Mouse (Mus musculus) forebrain, embryonic 13.5 days (tissue): ENCODE measurements around the gene Cyfip2. TPM values are rescaled to one million over a fixed set of nuclear protein-coding genes. Genes with fewer than 3 reads are reported as not detected.

Experiments
- ATAC-seq: fragments of 200-750 bp; cut with Nextera tagmentation; 2 replicates; pipeline ENCODE4 v1.8.0; 2017
- H3K27ac ChIP-seq: fragments of 300-500 bp; sonication (generic); 2 replicates; pipeline ENCODE4 v1.5.1; 2015; ENCODE audit warnings: inconsistent platforms, mild to moderate bottlenecking, moderate library complexity
- H3K27me3 ChIP-seq: fragments of 300-500 bp; sonication (generic); 2 replicates; pipeline ENCODE4 v1.6.1; 2015; ENCODE audit warnings: mild to moderate bottlenecking, inconsistent platforms
- H3K36me3 ChIP-seq: fragments of 300-500 bp; sonication (generic); 2 replicates; pipeline ENCODE4 v1.6.1; 2015; ENCODE audit warnings: mild to moderate bottlenecking, inconsistent platforms; ENCODE audit not compliant: poor library complexity, severe bottlenecking
- H3K4me1 ChIP-seq: fragments of 300-500 bp; sonication (generic); 2 replicates; pipeline ENCODE4 v1.6.1; 2015; ENCODE audit warnings: inconsistent platforms
- H3K4me2 ChIP-seq: fragments of 300-500 bp; sonication (generic); 2 replicates; pipeline ENCODE4 v1.6.1; 2015; ENCODE audit warnings: inconsistent platforms, mild to moderate bottlenecking, moderate library complexity
- H3K4me3 ChIP-seq: fragments of 300-500 bp; sonication (generic); 2 replicates; pipeline ENCODE4 v1.5.1; 2015; ENCODE audit warnings: mild to moderate bottlenecking, inconsistent platforms
- H3K9ac ChIP-seq: fragments of 300-500 bp; sonication (generic); 2 replicates; pipeline ENCODE4 v1.6.1; 2015; ENCODE audit warnings: mild to moderate bottlenecking, inconsistent platforms
- H3K9me3 ChIP-seq: fragments of 300-500 bp; sonication (generic); replicated peaks from 2 replicates; pipeline ENCODE4 v1.6.1; 2016; ENCODE audit warnings: inconsistent platforms
- WGBS: fragments of 180-500 bp; shearing (Covaris S2); methylation state at CpG from one replicate; pipeline ENCODE4 v1.1.7; 2015; 5-methylcytosine and 5-hydroxymethylcytosine counted together
- polyA plus RNA-seq: library from polyadenylated mRNA; unstranded; fragments of >200 nt; fragmentation: Nextera tagmentation; extraction: Ambion mirVana; gene quantifications from 2 replicates; pipeline ENCODE4 v1.2.1, GENCODE M21; 2015

The Cyfip2 gene
- polyA plus RNA-seq, 1 experiment from 2014 or later, result 55.9 TPM

DNA sequence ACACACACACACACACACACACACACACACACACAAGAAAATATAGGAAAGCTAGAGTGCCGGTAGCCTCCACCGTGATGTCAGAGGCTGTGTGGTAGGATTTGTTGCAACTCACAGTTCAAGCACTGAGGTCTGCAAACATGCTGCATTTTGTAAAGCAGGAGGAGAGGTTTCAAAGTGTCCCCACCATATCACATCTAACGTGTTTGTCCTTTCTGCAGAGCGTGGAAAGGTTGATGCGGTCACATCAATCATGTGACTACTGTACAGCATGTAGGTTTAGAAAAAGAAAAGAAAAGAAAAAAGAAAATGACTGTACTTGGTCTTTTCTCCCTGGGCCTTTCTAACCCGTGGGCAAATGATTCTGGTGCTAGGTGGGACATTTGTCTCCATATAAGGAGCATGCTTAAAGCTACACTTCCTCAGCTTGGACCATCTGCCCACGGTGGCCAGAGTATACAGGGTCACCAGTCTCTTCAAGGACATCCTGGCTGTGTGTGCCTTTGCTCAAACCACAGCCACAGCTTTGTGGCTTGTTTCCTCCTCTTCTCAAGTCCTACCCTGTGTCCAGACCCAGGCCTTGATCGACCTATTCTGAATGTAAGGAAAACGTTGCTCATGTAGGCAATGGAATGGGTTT, 6.7 kb downstream of the Cyfip2 start:
- no peak for ATAC-seq
- Histone ChIP-seq H3K36me3 (peaks cover 6% of the 10 kb centered on the region; the same call in 1 of the 2 replicates), H3K4me1 (peaks cover 45% of the 10 kb centered on the region), H3K9me3 (no peaks in the 10 kb centered on the region), H3K27ac (no peak overlapping the region), H3K27me3 (no peaks in the 10 kb centered on the region), H3K4me2 (no peak overlapping the region), H3K9ac (no peak overlapping the region), H3K4me3 (no peak overlapping the region)
- 90% methylated on average over 9 of the region's 9 CpGs for WGBS

DNA sequence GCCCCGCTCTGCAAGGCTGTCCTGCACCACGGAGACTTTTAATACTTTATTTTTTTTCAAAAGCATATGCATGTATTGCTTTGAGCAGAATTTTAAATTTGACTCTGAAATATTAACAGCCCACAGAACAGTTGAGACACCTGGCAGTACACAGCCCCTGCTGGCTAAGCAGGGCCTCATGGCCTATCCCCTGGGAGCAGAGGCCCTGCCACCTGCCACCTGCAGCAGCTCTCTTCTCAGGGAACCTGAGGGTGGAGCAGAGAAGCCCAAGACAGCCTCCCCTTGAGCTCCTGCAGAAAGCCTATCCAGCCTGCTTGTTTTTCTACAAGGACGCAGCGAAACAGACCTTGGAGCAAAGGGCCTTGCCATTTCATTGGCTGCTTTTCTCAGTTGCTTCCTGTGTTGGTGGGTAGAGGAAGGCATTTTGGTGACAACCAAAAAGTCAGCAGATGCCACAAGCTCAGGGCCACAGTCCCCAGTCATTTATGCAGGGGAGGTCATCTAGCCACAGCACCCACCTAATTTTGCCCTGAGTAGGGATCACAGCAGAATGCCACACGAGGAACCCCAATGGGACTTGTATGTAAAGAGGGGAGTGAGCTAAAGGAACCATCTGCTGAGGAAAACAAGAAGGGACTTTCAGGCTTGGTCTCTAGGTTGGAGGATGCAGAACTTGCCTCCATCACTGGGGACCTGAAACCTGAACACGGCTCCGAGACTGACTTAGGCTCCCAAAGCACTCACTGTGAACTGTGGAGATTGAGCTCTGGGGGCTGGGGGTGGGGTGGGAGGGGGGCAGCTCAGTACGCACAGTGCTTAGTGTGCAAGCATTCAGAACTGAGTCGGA, 7.6 kb downstream of the Cyfip2 start:
- no peak for ATAC-seq
- Histone ChIP-seq H3K4me2 (no peak overlapping the region), H3K4me3 (no peak overlapping the region), H3K4me1 (peaks cover 36% of the 10 kb centered on the region), H3K27ac (no peak overlapping the region), H3K27me3 (no peaks in the 10 kb centered on the region), H3K36me3 (peaks cover 6% of the 10 kb centered on the region; the same call in 1 of the 2 replicates), H3K9me3 (no peaks in the 10 kb centered on the region), H3K9ac (no peak overlapping the region)
- WGBS, result 87% methylated on average over 9 of the region's 9 CpGs

DNA sequence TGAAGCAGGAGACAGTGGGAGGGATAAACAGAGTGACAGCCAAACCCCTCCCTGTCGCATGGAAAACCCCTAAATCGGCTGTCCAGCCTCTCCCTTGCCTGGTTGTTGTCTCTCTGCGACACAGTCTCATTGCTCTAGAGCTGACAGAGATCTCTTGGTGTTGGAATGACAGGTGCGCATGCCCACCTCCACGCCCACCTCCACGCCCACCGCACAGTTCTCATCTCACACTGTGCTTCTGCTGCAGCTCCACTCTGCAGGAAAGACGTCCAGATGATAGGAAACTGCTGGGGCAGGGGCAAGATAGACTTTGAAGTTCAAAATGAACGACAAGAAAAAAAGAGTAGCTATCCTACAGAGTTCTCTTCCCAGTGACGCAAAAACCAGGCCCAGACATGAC, 8.6 kb downstream of the Cyfip2 start:
- H3K27me3 ChIP-seq, result no peaks in the 10 kb centered on the region
- no peaks in the 10 kb centered on the region for H3K9me3 ChIP-seq
- no peak overlapping the region for H3K27ac ChIP-seq
- ATAC-seq, result no peak
- H3K4me2 ChIP-seq, result no peak overlapping the region
- H3K4me1 ChIP-seq, result peaks cover 26% of the 10 kb centered on the region
- WGBS, result 82% methylated on average over 10 of the region's 10 CpGs
- H3K9ac ChIP-seq, result no peak overlapping the region
- no peak overlapping the region for H3K4me3 ChIP-seq
- peaks cover 6% of the 10 kb centered on the region; the same call in 1 of the 2 replicates for H3K36me3 ChIP-seq

DNA sequence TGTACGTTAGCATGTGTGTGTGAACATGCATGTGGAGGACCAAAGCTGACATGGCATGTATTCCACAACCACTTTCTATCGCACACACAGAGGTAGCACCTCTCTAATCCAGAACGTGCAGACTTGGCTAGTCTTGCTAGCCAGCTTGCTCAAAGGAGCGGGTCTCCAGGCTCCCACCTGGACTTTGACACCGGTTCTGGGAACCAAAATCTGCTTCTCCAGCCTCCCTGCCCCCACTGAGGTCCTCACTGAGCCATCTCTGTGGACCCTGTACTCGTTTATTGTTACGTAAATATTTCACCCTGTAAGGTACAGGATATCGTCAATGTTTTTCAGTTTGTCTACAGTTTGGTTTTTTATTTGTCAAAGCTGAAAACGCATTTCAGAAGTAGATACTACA, 10.2 kb downstream of the Cyfip2 start:
- H3K4me2 ChIP-seq, result no peak overlapping the region
- H3K36me3 ChIP-seq, result no peaks in the 10 kb centered on the region; the same call in 1 of the 2 replicates
- no peak for ATAC-seq
- H3K9me3 ChIP-seq, result no peaks in the 10 kb centered on the region
- 94% methylated on average over 9 of the region's 9 CpGs for WGBS
- no peak overlapping the region for H3K9ac ChIP-seq
- H3K27ac ChIP-seq, result no peak overlapping the region
- peaks cover 19% of the 10 kb centered on the region for H3K4me1 ChIP-seq
- H3K4me3 ChIP-seq, result no peak overlapping the region
- H3K27me3 ChIP-seq, result no peaks in the 10 kb centered on the region

DNA sequence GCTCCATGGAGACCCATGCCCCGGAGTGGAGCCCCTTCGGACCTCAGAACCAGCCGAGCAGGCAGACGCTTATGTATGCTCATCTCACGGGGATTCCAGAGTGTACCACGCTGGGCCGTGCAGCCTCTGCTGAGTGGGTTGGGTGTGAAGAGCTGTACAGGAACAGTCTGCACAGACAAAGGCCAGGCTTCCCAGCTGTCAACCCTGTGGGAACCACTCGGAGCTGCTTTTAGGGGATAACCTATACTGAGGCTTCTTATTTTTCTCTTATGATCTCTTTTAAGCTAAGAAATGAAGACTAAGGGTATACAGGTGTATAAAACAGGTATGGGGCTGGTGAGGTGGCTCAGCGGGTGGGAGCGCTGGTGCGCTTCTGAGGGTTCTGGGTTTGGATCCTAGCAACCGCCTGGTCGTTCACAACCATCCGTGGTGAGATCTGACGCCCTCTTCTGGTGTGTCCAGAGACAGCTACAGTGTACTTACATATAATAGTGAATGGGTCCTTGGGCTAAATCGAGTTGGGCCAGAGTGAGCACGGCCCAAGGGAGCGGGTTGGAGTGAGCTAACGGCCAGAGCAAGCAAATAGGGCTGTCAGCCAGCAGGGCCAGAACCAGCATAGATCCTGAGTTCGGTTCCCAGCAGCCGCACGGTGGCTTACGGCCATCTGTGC, 10.9 kb downstream of the Cyfip2 start:
- no peaks in the 10 kb centered on the region for H3K27me3 ChIP-seq
- peak; percentile 36; the same call in 1 of the 2 replicates for ATAC-seq
- WGBS, result 87% methylated on average over 23 of the region's 23 CpGs

DNA sequence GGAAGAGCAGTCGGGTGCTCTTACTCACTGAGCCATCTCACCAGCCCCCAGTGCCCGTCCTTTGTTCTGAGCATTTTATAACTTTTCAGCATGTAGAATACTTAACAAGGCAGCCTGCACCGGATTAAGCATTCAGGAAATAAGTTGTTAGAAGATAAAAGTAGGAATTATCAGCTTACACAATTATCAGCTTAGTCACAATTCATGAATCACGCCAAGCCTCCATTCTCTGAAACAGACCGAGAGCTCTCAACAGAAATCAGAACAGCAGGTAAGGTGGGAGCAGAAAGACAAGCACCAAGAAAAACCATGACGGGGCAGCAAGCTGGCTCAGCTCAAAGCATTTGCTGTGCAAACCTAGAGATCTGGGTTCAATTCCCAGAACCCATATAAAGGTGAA, 12.8 kb downstream of the Cyfip2 start:
- H3K27ac ChIP-seq, result no peak overlapping the region
- no peak overlapping the region for H3K9ac ChIP-seq
- WGBS, result 36% methylated on average over 6 of the region's 6 CpGs
- no peak overlapping the region for H3K4me2 ChIP-seq
- H3K27me3 ChIP-seq, result no peaks in the 10 kb centered on the region
- peaks cover 10% of the 10 kb centered on the region; the same call in 1 of the 2 replicates for H3K4me1 ChIP-seq
- no peak for ATAC-seq
- no peaks in the 10 kb centered on the region for H3K9me3 ChIP-seq
- H3K36me3 ChIP-seq, result no peaks in the 10 kb centered on the region
- H3K4me3 ChIP-seq, result no peak overlapping the region

More for the DNA sequence above, 10.9 kb downstream of the Cyfip2 start:
- Histone ChIP-seq H3K9me3 (no peaks in the 10 kb centered on the region), H3K4me2 (no peak overlapping the region), H3K4me1 (peaks cover 19% of the 10 kb centered on the region), H3K9ac (no peak overlapping the region), H3K36me3 (no peaks in the 10 kb centered on the region; the same call in 1 of the 2 replicates), H3K27ac (no peak overlapping the region), H3K4me3 (no peak overlapping the region)

DNA sequence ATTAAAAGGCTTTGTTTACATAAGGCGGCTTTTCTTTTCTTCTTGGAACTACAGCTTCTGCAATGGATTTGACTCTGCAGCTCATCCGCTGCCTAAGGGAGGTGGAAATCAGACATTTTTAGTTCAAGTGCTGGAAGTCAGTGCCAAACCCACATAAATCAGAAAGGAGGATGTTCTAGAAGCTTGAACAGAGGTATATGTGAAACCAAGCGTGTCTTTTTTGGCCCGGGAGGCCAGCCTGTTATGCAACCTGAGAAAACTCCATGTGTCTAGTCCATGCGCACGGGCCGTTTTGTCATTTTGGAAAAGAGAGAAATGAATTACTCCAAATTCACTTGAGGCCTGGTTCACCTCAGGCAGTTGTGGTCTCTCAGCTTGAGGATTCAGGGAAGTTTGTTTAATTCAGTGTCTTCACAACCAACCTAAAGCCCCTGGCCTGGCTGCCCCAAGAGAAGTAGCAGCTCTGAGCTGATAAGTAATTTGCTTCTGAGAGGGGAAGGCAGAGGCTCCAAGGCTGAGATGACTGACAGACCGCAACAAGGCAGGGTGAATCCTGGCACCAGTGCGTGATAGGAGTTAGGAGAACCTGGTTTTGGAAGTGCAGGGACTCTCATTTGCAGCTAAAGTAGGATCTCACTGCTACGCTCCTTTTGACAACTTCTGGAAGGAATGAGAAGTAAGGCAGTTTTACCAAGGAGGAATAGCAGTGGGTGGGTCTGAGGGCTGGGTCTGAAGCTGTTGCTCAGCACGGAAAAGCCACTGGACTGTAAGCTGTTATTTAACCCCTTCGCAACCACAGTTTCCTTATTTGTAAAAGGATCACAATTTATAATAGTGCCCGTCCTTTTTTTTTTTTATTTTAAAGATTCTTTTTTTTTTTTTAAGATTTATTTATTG, 13.5 kb downstream of the Cyfip2 start:
- Histone ChIP-seq H3K27ac (no peak overlapping the region), H3K4me3 (no peak overlapping the region), H3K4me2 (no peak overlapping the region), H3K9ac (no peak overlapping the region), H3K27me3 (no peaks in the 10 kb centered on the region), H3K9me3 (no peaks in the 10 kb centered on the region), H3K4me1 (peaks cover 6% of the 10 kb centered on the region; the same call in 1 of the 2 replicates), H3K36me3 (no peaks in the 10 kb centered on the region)
- no peak for ATAC-seq
- 78% methylated on average over 13 of the region's 13 CpGs for WGBS

DNA sequence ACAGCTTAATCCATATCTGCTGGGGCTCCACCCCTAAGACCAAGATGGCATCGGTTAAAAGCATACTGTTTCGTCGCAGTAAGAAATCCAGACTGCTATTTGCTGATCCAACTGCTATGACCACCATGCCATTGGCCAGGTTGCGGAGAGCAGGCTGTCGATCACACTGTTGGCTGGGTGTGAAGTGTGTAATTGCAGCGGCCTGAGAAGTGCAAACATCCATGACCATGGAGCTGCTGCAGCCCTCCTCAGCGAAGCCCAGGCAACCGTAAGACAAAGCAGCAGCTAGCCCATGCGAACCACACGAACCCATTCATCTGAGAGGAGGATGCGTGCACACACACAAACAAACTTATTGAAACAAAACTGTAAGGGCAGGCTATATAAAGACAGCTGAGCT, 18.3 kb downstream of the Cyfip2 start:
- Histone ChIP-seq H3K27me3 (no peaks in the 10 kb centered on the region), H3K4me2 (no peak overlapping the region), H3K4me1 (0 out of 2 replicates have a peak, but pooled peaks cover 3% of the 10 kb centered on the region), H3K27ac (no peak overlapping the region), H3K9me3 (no peaks in the 10 kb centered on the region), H3K4me3 (no peak overlapping the region), H3K36me3 (peaks cover 13% of the 10 kb centered on the region), H3K9ac (no peak overlapping the region)
- ATAC-seq, result no peak
- WGBS, result 84% methylated on average over 11 of the region's 11 CpGs

DNA sequence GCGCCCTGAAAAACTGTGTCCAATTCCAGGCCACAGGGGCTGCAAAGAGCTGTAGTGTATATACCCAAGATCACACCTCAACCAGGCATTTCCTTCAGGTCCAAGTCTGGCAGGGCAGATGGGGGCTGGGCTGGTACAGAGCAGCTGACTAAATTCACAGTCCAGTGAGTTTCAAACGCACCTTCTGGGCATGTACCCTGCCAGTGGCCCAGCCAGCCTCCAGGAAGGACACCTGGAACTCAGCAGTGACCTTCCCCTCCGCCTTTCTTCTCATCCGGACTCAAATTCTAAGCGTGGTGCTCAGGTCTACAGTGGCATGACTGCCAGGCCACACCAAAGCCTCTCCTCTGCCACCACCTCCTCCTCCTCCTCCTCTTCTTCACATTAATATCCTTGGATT, 19.2 kb downstream of the Cyfip2 start:
- WGBS, result 93% methylated on average over 5 of the region's 5 CpGs
- no peak for ATAC-seq
- Histone ChIP-seq H3K4me3 (no peak overlapping the region), H3K27ac (no peak overlapping the region), H3K36me3 (peaks cover 22% of the 10 kb centered on the region), H3K9me3 (no peaks in the 10 kb centered on the region), H3K9ac (no peak overlapping the region), H3K27me3 (no peaks in the 10 kb centered on the region), H3K4me2 (no peak overlapping the region), H3K4me1 (0 out of 2 replicates have a peak, but pooled peaks cover 3% of the 10 kb centered on the region)

DNA sequence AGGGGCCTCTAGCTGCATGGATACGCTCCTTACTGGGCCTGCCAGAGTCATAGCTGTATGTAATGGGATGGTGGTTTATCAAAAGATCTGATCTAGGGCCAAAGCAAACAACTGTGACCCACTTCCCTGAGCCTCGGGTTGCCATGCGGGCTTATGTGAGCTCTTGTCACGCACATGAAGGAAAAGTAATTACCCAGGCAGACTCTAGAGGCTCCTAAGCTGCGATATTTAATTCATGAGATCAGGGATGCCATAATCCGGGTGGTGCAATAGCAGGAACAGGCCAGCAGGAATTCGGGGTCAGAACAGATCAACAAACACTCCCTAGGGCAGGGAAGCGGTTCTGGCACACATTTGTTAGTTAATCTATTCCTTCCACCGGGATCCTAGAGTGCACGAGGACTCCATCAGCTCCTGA, 21.7 kb downstream of the Cyfip2 start:
- ATAC-seq, result peak; percentile 39; the same call in 1 of the 2 replicates
- no peak overlapping the region for H3K4me2 ChIP-seq
- H3K36me3 ChIP-seq, result peaks cover 35% of the 10 kb centered on the region
- peaks cover 10% of the 10 kb centered on the region; the same call in 1 of the 2 replicates for H3K4me1 ChIP-seq
- no peak overlapping the region for H3K27ac ChIP-seq
- H3K9me3 ChIP-seq, result no peaks in the 10 kb centered on the region
- WGBS, result 51% methylated on average over 10 of the region's 10 CpGs
- no peak overlapping the region for H3K9ac ChIP-seq
- no peaks in the 10 kb centered on the region for H3K27me3 ChIP-seq
- H3K4me3 ChIP-seq, result no peak overlapping the region

DNA sequence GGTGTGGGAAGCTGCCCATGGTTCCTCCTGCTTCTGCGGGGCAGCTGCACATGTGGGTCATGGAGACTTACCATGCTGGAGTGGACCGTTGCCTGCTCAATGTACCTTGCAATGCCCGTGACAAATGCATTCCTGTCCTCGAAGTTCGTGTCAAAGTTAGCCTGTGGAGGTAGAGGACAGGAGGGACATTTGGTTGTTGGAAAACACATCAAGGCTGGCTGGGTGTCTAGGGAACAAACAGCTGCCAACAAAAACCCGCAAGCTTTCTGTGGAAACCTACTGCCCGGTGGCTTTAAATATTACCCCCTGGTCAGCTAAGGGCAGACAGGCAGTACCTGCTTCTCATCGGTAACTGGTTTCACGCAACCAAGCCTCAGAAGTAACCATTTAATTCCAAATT, 23.1 kb downstream of the Cyfip2 start:
- Histone ChIP-seq H3K4me1 (peaks cover 10% of the 10 kb centered on the region; the same call in 1 of the 2 replicates), H3K9me3 (no peaks in the 10 kb centered on the region), H3K36me3 (peaks cover 46% of the 10 kb centered on the region), H3K27ac (no peak overlapping the region), H3K27me3 (no peaks in the 10 kb centered on the region), H3K9ac (no peak overlapping the region), H3K4me2 (no peak overlapping the region), H3K4me3 (no peak overlapping the region)
- no peak for ATAC-seq
- WGBS, result 96% methylated on average over 9 of the region's 9 CpGs
